Mouse (Mus musculus) megakaryocyte, embryonic 14.5 days (primary cell): ENCODE data around the gene Lmod1.

Experiments used
- FLI1 ChIP-seq: IDR thresholded peaks from 2 replicates; pipeline ENCODE4 v1.6.1; 2012; ENCODE audit warnings: low read length, inconsistent platforms, mixed read lengths
- GATA1 ChIP-seq: IDR thresholded peaks from 3 replicates; pipeline ENCODE4 v1.6.1; 2012; ENCODE audit warnings: mixed read lengths, low read length, inconsistent platforms, borderline replicate concordance

- TF ChIP-seq GATA1 = no peak
- TF ChIP-seq FLI1 = no peak
These were observed 54.4 kb downstream of the Lmod1 start for GRCm38 (mm10) chr1:135379048-135379447.
